Mouse (Mus musculus): Measurements from ENCODE around the gene Gpr37l1. TPM values are rescaled to one million over a fixed set of nuclear protein-coding genes. Genes with fewer than 3 reads are reported as not detected.
A peak's percentile ranks its signal among the peaks of the same experiment; 100 is the strongest.

Gene Gpr37l1
- polyA plus RNA-seq, 1 experiment, result 0.46 TPM

DNA sequence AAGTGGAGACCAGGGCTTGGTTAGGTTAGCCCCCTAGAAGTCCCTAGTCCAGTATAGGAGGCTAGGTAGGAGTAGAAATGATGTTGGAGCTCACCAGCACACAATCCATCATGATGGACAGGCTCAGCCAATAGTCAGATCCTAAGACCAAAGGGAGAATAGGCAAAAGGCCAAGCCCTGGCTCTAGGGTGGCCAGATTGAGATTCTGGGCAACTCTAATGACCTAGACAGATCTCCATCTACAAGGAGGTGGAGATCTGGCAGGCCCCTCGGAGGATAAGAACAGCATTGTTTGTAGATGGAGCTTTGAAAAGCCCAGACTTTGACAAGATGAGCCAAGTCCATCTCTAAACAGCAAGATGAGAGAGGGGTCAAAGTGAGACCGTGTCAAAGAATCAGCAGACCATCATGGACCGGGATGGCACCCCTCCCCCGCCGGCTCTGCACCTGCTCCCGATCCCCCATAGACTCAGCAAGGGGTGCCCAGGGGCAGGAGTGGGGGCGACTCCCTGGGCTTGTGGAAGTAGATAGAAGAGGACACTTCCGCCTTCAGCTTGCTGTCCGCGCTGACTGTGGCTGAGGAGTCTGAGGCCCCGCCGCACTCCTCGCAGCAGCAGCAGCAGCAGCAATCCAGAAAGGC, 7.0 kb downstream of the Gpr37l1 start:
- DNase-seq (ENCODE audit: low read depth), result no peak
- TF ChIP-seq CTCF (IDR thresholded peaks at IDR 0.05; ENCODE audit: borderline replicate concordance, extremely low read depth, insufficient read depth, insufficient read length) (no peak), POLR2A (IDR thresholded peaks at IDR 0.05; ENCODE audit: borderline replicate concordance, extremely low read depth, insufficient read depth, insufficient read length, poor library complexity, severe bottlenecking) (no peak)

DNA sequence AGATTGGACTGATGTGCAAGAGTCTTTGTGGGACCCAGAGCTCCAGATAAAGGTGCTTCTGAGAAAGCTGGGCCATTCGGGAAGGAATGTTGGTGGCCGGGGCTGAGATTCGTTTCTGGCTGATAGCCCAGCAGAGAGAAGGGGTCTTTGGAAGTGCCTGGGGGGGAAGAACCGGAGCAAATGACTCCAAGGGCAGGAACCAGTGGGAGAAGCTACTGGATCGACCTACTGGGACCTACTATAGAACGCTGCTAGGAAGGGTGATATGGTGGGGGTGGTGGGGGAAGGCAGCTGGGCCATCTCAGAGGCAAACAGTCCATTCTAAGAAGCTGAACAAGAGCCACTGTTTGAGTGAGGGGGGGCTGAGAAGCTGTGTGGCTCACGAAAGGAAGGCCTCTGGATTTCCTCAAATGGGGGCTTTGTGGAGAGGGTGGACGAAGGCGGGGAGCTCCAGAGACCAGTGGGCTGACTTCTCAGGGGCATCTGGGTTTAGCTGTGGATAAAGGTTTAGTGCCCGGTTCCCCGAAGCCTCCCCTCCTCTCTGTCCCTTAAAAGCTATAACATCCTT, 7.8 kb downstream of the Gpr37l1 start:
- peak; percentile 59 for DNase-seq (ENCODE audit: low read depth)
- TF ChIP-seq CTCF (IDR thresholded peaks at IDR 0.05; ENCODE audit: borderline replicate concordance, extremely low read depth, insufficient read depth, insufficient read length), result no peak
- TF ChIP-seq POLR2A (IDR thresholded peaks at IDR 0.05; ENCODE audit: borderline replicate concordance, extremely low read depth, insufficient read depth, insufficient read length, poor library complexity, severe bottlenecking), result no peak

DNA sequence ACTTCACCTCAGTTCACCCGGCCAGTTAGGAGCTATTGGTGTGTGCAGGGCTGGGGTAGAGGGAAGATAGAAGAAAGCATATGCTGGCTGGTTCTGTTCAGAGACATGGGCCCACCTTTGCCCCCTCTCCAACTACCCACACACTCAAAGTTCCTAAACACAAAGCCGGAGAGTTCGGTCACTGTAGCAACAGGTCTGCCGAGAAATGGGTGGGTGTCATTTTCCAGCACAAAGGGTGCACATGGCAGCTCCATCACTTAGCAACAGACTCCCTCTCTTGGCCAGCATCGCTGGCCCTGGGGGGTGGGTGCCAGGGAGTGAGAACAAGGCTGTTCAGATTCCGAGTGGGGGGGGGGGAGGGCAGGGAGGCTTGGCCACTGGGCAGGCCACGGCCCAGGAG, 8.4 kb downstream of the Gpr37l1 start:
- DNase-seq (ENCODE audit: low read depth), result peak; percentile 89
- TF ChIP-seq CTCF (IDR thresholded peaks at IDR 0.05; ENCODE audit: borderline replicate concordance, extremely low read depth, insufficient read depth, insufficient read length) (no peak), POLR2A (IDR thresholded peaks at IDR 0.05; ENCODE audit: borderline replicate concordance, extremely low read depth, insufficient read depth, insufficient read length, poor library complexity, severe bottlenecking) (no peak)

DNA sequence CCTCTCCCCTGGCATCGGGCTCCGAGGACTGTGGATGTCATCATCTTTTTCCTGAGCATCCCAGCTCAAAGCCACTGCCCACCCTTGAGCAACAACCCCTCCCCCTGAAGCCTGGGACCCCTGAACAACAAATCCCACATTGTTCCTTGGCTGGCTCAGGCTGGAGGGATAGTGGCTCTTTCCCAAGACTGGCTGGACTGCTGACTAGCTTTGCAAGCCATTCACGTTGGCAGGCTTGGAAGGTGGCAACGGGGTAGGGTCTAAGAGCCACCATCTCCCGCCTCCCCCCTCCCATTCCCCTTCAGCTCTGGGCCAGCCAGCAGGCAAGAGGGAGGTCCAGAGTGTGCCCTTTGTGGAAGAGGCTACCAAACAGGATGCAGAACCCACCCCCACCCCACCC, 8.8 kb downstream of the Gpr37l1 start:
- TF ChIP-seq CTCF (IDR thresholded peaks at IDR 0.05; ENCODE audit: borderline replicate concordance, extremely low read depth, insufficient read depth, insufficient read length) (no peak), POLR2A (IDR thresholded peaks at IDR 0.05; ENCODE audit: borderline replicate concordance, extremely low read depth, insufficient read depth, insufficient read length, poor library complexity, severe bottlenecking) (no peak)

DNA sequence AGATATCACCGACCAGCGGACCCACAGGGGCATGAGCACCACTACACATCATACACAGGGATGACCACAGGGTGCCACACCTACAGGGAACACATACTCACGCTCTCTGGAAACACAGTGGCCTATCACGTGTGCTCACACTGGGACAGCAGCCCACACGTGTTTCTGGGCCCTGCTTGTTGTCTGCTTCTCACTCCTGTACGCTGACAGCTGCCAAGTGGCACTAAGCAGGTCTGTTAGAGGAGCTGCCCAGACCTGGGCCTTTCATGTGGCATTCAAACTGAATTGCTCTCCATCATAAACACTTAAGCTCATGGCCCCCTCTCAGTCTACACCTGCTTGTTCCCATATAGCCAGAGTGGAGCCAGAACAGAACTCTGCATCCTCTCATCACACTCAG, 11.2 kb downstream of the Gpr37l1 start:
- TF ChIP-seq CTCF (IDR thresholded peaks at IDR 0.05; ENCODE audit: borderline replicate concordance, extremely low read depth, insufficient read depth, insufficient read length) (no peak), POLR2A (IDR thresholded peaks at IDR 0.05; ENCODE audit: borderline replicate concordance, extremely low read depth, insufficient read depth, insufficient read length, poor library complexity, severe bottlenecking) (no peak)

More for the DNA sequence above, 8.8 kb downstream of the Gpr37l1 start:
- DNase-seq (ENCODE audit: low read depth), result peak; percentile 95

DNA sequence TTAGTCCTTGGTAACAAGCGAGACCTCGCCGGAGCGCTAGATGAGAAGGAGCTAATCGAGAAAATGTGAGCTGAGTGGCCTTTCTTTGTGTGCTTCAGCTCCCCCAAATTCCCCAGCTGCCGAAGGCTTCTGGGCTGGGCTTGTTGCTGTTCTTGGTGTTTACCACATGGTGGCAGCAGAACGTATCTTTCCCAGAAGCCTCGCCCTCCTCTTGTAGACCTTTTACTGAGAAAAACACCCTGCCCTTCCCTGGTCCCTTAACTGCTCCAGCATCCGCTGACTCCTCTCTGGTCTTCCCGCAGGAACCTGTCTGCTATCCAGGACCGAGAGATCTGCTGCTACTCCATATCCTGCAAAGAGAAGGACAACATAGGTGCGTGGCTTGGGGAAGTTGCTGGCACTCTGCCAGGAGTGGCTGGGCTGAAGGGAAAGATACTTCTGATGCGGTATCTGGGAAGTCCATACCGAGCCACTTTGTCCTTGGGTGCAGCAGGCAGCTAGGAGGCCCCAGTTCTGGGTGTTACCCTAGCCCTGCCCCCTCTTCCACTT, 13.0 kb downstream of the Gpr37l1 start:
- DNase-seq (ENCODE audit: low read depth), result peak; percentile 96

More for the DNA sequence above, 11.2 kb downstream of the Gpr37l1 start:
- DNase-seq (ENCODE audit: low read depth), result peak; percentile 32

DNA sequence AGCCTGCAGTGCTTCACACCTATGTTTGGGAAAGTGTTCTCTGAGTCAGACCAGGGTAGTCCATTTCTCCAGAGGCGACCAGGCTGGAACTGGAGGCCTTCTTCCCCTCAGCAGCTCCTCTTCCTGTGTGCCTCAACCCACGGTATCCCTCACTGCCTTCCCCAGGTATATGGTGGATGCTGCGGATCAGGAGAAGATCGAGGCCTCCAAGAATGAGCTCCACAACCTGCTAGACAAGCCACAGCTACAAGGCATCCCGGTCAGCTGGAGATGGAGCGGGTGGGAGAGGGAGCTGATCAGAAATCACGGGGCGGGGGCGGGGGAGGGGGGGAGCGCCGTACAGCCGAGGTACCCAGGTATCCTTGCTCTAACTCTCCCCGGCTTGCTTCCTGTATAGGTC, 13.5 kb downstream of the Gpr37l1 start:
- TF ChIP-seq POLR2A (IDR thresholded peaks at IDR 0.05; ENCODE audit: borderline replicate concordance, extremely low read depth, insufficient read depth, insufficient read length, poor library complexity, severe bottlenecking) (no peak), CTCF (IDR thresholded peaks at IDR 0.05; ENCODE audit: borderline replicate concordance, extremely low read depth, insufficient read depth, insufficient read length) (no peak)
- no peak for DNase-seq (ENCODE audit: low read depth)

More for the DNA sequence above, 13.0 kb downstream of the Gpr37l1 start:
- TF ChIP-seq POLR2A (IDR thresholded peaks at IDR 0.05; ENCODE audit: borderline replicate concordance, extremely low read depth, insufficient read depth, insufficient read length, poor library complexity, severe bottlenecking) (peak; percentile 26; the same call in 1 of the 2 replicates), CTCF (IDR thresholded peaks at IDR 0.05; ENCODE audit: borderline replicate concordance, extremely low read depth, insufficient read depth, insufficient read length) (peak; percentile 84)

DNA sequence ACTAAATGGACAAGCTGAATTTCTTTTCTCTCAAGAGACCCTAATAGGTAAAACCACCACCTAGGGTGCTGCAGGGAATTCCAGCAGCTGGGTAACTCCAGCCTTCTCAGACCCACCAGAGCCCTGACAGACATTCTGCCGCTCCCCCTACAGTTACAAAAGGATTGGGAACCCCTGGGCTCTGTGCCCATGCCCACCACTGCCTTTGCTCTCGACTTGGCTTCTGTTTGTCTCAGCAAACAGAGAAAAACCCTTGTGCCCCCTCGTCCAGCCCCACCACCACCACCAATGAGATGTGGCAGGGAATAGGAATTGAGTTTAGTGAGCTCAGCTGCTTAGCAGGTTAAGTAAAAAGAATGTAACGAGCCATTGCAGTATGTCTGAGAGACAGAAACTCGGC, 18.5 kb downstream of the Gpr37l1 start:
- TF ChIP-seq POLR2A (IDR thresholded peaks at IDR 0.05; ENCODE audit: borderline replicate concordance, extremely low read depth, insufficient read depth, insufficient read length, poor library complexity, severe bottlenecking), result no peak
- no peak for TF ChIP-seq CTCF (IDR thresholded peaks at IDR 0.05; ENCODE audit: borderline replicate concordance, extremely low read depth, insufficient read depth, insufficient read length)
- peak; percentile 85 for DNase-seq (ENCODE audit: low read depth)

DNA sequence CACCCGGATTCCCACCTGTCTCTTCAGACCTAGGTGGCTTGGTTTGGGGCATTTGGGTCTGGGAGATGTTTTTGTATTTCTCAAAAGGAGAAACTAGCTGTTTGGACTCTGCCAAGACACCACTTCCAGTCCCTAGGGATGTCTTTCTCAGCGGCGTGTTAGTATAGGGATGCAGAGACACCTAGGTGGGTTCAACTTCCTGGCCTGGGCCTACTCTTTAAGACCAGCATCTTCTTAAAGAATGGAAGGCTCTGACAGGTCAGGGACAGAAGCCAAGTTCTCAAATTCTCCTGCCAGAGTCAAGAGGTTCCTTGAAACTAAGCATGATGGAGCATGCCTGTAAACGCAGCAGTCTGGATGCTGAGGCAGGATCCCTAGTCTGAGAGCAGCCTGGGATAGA, 19.0 kb downstream of the Gpr37l1 start:
- DNase-seq (ENCODE audit: low read depth), result peak; percentile 29
- TF ChIP-seq CTCF (IDR thresholded peaks at IDR 0.05; ENCODE audit: borderline replicate concordance, extremely low read depth, insufficient read depth, insufficient read length), result no peak
- TF ChIP-seq POLR2A (IDR thresholded peaks at IDR 0.05; ENCODE audit: borderline replicate concordance, extremely low read depth, insufficient read depth, insufficient read length, poor library complexity, severe bottlenecking), result no peak

DNA sequence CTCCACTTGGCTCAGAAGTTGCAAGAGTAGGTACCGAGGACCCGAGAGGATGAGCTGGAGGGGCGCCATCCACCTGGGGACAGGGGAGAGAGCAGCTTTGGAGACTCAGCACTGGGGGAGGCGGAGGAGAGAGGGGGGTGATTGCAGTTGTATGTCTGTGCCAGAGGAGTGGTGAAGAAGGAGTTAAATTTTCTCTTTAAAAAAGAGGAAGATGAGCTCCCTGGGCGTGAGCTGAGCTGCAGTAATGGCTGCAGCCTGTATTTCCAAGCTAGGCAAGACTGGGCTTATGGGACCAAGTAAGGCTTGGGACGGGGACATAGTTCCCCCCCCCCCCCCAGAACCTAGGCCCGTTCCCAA, 19.8 kb downstream of the Gpr37l1 start:
- DNase-seq (ENCODE audit: low read depth), result no peak
- TF ChIP-seq CTCF (IDR thresholded peaks at IDR 0.05; ENCODE audit: borderline replicate concordance, extremely low read depth, insufficient read depth, insufficient read length) (no peak), POLR2A (IDR thresholded peaks at IDR 0.05; ENCODE audit: borderline replicate concordance, extremely low read depth, insufficient read depth, insufficient read length, poor library complexity, severe bottlenecking) (no peak)

DNA sequence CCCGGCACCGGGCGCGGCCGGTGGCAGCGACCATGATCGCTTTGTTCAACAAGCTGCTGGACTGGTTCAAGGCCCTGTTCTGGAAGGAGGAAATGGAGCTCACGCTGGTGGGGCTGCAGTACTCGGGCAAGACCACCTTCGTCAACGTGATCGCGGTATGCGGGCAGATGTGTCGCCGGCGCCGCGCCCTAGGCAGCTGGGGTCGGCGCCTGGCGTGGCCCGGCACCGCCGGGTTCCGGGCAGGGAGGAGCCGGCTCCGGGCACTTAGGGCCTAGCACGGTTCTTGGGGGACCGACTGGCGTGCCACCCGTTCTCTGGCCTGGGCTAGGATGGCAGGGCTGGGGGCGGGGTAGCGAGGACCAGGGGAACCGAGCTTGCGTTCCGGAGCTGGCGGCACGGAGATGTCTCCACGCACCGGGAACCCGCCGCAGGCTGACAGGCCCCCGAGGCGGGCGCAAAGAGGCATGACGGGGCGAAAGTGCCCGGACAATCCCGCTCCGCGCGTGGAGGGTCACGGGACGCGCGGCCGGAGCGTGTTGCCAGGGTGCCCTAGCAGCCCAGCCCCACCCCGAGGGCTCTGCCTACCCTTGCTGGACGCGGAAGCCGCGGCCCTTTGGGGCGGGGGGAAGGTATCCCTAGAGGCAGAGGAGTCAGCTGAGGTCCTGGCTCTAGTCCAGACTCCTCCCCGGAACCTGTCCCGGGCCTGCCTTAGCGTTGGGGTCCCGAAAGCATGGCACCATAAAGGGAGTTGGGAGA, 20.4 kb downstream of the Gpr37l1 start:
- peak; percentile 84 for DNase-seq (ENCODE audit: low read depth)

More for the DNA sequence above, 20.4 kb downstream of the Gpr37l1 start:
- TF ChIP-seq POLR2A (IDR thresholded peaks at IDR 0.05; ENCODE audit: borderline replicate concordance, extremely low read depth, insufficient read depth, insufficient read length, poor library complexity, severe bottlenecking) (0 out of 2 replicates have a peak, but pooled peaks have one; percentile 9), CTCF (IDR thresholded peaks at IDR 0.05; ENCODE audit: borderline replicate concordance, extremely low read depth, insufficient read depth, insufficient read length) (no peak)

All from brain, embryonic 14.5 days (tissue).